Mouse (Mus musculus) adrenal gland, adult 10 weeks (tissue): ENCODE measurements around the gene Eva1b. TPM values are rescaled to one million over a fixed set of nuclear protein-coding genes. Genes with fewer than 3 reads are reported as not detected.

Source experiments
- polyA plus RNA-seq: library from polyadenylated mRNA; stranded (reverse); fragments of 350-450 nt; fragmentation: Illumina TruSeq; extraction: RNeasy Lipid Tissue Mini Kit (QIAGEN cat#74804); gene quantifications from one replicate; pipeline ENCODE4 v1.2.3, GENCODE M21; 2014; ENCODE audit warnings: low read depth, low replicate concordance

The Eva1b gene
- polyA plus RNA-seq = not detected

GRCm38 (mm10) chr4:126147533-126148160, at the start of gene Eva1b:
Eva1b (plus strand) TSS chr4:126147744.

GRCm38 (mm10) chr4:126103590-126104068, 43.9 kb upstream of the Eva1b start, which contains the start of gene Stk40:
Stk40 (plus strand) TSS chr4:126103957.

GRCm38 (mm10) chr4:126163067-126163659, 15.6 kb downstream of the Eva1b start, which contains the start of gene Sh3d21:
Sh3d21 (minus strand) TSS chr4:126163491.

Other genes starting within 250 kb of the Eva1b start
- 0.23 TPM for gene Csf3r, start 123.2 kb upstream of the Eva1b start, polyA plus RNA-seq
- 146 TPM for gene Mrps15, start 100.8 kb upstream of the Eva1b start, polyA plus RNA-seq
- gene Oscp1, start 89.2 kb upstream of the Eva1b start, polyA plus RNA-seq = 1.6 TPM
- gene Lsm10, start 51.1 kb upstream of the Eva1b start, polyA plus RNA-seq = 4.2 TPM
- gene Stk40, start 43.8 kb upstream of the Eva1b start, polyA plus RNA-seq = 3.4 TPM
- 0.82 TPM for gene Sh3d21, start 15.7 kb downstream of the Eva1b start, polyA plus RNA-seq
- 247 TPM for gene Thrap3, start 55.0 kb downstream of the Eva1b start, polyA plus RNA-seq
- gene Map7d1, start 108.6 kb downstream of the Eva1b start, polyA plus RNA-seq = 2.3 TPM
- 49.5 TPM for gene Trappc3, start 114.6 kb downstream of the Eva1b start, polyA plus RNA-seq
- gene Col8a2, start 139.0 kb downstream of the Eva1b start, polyA plus RNA-seq = 1.4 TPM
- gene Adprhl2, start 174.0 kb downstream of the Eva1b start, polyA plus RNA-seq = not detected
- gene Tekt2, start 177.9 kb downstream of the Eva1b start, polyA plus RNA-seq = not detected